Mouse (Mus musculus): ENCODE data around the gene Gm16181.
A peak's percentile ranks its signal among the peaks of the same experiment; 100 is the strongest.

Gene Gm16181

DNA sequence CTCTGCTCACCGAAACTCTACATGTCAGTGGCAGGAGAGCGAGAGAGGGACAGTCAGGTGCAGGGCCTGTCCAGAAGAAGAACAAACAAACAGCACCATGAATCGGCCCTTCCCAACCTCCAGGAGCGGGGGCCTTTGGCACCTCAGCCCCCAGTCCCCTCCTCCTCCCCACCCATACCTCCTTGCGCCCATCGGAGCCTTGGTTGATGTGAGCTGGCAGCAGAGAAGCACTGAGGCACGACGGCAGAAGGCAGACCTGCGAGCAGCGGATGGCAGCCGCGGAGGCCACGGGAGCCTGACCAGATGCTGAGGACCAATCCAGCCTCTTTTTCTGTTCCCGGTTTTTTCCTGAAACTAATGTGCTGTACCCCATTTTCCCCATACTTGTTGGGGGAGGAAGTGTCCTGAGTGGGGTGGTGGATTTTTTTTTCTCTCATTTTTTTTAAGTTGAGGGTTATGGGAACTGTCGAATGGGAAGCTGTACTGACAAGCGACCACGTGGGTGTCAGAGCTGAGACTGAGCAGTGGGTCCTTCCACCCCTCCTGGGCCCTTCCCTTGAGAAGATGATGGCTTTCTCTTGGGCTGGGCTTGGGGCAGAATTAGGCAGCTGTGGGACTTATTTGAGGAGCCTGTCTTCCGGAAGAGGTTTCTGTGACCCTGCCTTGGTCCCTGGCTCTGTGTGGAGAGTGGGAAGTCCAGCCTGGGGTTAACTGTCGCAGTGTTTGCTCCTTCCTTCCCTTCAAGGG, 29.0 kb downstream of the Gm16181 start:
- DNase-seq (ENCODE audit: low read depth in 2 of 2, low spot score in 2 of 2) = no peak

DNA sequence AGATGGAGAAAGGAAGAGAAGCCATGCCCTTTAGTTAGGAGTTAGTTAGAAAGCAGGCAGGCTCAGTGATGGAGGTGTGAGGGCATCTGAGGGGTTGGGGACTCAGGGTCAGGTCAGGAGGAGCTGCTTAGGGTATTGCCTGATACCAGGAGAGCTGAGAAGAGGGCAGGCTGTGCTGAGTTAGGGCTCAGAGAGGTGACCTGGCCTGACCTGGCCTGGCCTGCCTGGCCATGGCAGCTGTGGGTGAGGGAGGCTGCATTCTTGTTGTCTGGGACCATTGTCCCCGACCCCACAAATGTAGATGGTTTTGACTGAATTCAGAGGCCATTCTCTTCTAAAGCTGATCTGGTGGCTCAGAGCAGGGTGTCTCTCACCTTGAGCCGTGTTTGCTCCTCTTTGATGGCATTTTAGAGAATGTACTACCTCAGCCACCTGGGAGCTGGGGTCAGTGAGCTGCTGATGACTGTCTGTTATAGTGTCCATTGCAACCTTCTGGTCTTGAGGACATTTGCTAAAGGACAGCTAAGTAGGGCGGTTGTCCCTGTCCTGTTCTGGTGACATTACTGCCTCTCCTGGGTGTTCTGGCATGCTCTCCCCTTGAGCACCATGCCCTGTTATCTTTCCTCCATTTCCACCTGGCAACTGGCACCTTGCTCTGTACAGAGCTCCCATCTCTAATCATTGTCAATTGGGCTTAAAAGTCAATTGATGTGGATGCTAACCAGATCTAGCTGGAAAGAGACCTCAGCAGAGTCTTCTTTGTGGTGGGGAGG, 29.9 kb downstream of the Gm16181 start:
- DNase-seq (ENCODE audit: low read depth in 2 of 2, low spot score in 2 of 2) = no peak

- DNase-seq (ENCODE audit: low read depth in 2 of 2, low spot score in 2 of 2) = no peak
Observed at GRCm38 (mm10) chr17:35251162-35251719, 30.6 kb downstream of the Gm16181 start.

- DNase-seq (ENCODE audit: low read depth in 2 of 2, low spot score in 2 of 2) = no peak
Observed at GRCm38 (mm10) chr17:35251981-35252380, 31.3 kb downstream of the Gm16181 start.

- no peak for DNase-seq (ENCODE audit: low read depth in 2 of 2, low spot score in 2 of 2)
Observed at GRCm38 (mm10) chr17:35252619-35253292, 32.1 kb downstream of the Gm16181 start.

- DNase-seq (ENCODE audit: low read depth in 2 of 2, low spot score in 2 of 2) = no peak
Observed at GRCm38 (mm10) chr17:35253293-35254093, 32.9 kb downstream of the Gm16181 start.

DNA sequence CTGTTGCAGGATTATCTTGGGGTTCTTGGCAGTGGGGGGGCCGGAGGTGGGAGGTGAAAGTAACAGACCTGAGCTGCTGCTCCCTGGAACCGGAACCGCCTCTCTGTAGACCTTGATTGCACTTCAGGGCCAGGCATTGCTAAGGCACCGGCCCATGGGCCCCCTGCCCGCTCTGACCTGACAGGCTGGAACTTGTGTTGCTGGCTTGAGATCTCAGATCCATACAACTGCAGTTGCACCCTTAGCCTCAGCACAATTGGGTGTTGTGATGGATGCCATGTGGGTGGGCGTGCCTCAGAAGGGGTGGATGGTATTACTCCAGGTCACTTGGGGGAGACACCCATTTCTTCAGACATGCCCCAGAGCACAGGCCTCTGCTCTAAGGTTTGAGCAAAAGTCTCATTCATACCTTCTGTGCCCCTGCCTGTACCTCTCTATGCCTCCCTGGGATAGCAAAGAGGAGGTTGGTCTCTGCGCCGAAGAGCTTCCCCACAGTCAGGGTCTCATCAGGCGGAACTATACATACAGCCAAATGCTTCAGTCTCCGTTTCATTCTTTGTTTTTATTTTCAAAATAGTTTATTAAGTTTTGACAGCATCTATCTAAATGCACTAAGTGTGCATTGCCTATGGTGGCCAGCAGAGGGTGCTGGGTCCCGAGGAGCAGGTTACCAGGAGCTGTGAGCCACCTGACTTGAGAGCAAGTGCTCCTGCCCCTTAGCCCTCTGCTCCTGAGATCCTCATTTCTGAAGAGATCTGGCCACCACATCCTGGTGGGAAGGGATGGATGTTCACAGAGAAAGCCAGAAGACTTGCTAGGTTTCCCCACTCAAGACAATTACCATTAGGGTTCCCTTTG, 33.8 kb downstream of the Gm16181 start:
- peak; percentile 71 to 83 for DNase-seq (ENCODE audit: low read depth in 2 of 2, low spot score in 2 of 2)

GRCm38 (mm10) chr17:35255301-35255700, 34.7 kb downstream of the Gm16181 start:
- DNase-seq (ENCODE audit: low read depth in 2 of 2, low spot score in 2 of 2) = no peak

DNA sequence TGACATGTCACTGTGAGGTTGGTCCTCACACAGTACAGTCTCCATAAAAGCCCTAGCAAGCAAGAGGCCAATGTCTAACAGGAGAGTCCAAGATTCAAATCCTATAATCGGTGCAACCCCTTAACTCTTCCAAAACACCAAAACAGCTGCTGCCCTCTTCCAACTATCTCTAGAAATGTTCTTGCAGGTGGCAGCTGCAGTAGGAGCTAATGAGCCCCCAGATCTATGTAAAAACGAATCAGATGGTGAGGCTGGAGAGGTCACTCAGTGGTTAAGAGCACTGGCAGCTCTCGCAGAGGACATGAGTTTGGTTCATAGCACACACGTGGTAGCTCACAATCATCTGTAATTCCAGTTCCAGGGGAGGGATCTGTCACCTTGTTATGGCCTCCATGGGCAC, 35.1 kb downstream of the Gm16181 start:
- DNase-seq (ENCODE audit: low read depth in 2 of 2, low spot score in 2 of 2) = no peak

- no peak for DNase-seq (ENCODE audit: low read depth in 2 of 2, low spot score in 2 of 2)
Observed at GRCm38 (mm10) chr17:35257378-35257777, 36.7 kb downstream of the Gm16181 start.

- peak; percentile 92 to 98 for DNase-seq (ENCODE audit: low read depth in 2 of 2, low spot score in 2 of 2)
Observed at GRCm38 (mm10) chr17:35257824-35258491, 37.3 kb downstream of the Gm16181 start.

- DNase-seq (ENCODE audit: low read depth in 2 of 2, low spot score in 2 of 2) = peak; percentile 66 to 76
Observed at GRCm38 (mm10) chr17:35258492-35259478, 38.2 kb downstream of the Gm16181 start.

- DNase-seq (ENCODE audit: low read depth in 2 of 2, low spot score in 2 of 2) = no peak
Observed at GRCm38 (mm10) chr17:35259621-35260020, 39.0 kb downstream of the Gm16181 start.

GRCm38 (mm10) chr17:35261651-35262050, 41.0 kb downstream of the Gm16181 start:
- no peak for DNase-seq (ENCODE audit: low read depth in 2 of 2, low spot score in 2 of 2)

GRCm38 (mm10) chr17:35262664-35263522, 42.3 kb downstream of the Gm16181 start, which contains the start of gene H2-D1:
TSS of gene H2-D1 (plus strand) at chr17:35262730.
- DNase-seq (ENCODE audit: low read depth in 2 of 2, low spot score in 2 of 2) = peak; percentile 100

DNA sequence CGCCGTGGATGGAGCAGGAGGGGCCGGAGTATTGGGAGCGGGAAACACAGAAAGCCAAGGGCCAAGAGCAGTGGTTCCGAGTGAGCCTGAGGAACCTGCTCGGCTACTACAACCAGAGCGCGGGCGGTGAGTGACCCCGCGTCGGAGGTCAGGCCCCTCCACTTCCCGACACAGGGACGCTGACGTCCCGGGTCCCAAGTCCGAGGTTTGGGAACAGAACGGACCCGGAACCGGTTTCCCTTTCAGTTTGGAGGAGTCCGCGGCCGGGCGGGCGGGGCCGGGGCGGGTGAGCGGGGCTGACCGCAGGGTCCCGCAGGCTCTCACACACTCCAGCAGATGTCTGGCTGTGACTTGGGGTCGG, 42.9 kb downstream of the Gm16181 start:
- no peak for DNase-seq (ENCODE audit: low read depth in 2 of 2, low spot score in 2 of 2)

Data from CD8-positive naive resting alpha-beta T cell, adult 2 months (primary cell).